10 mouse cellular contexts compared by ENCODE assay signal in the genomic region with DNA sequence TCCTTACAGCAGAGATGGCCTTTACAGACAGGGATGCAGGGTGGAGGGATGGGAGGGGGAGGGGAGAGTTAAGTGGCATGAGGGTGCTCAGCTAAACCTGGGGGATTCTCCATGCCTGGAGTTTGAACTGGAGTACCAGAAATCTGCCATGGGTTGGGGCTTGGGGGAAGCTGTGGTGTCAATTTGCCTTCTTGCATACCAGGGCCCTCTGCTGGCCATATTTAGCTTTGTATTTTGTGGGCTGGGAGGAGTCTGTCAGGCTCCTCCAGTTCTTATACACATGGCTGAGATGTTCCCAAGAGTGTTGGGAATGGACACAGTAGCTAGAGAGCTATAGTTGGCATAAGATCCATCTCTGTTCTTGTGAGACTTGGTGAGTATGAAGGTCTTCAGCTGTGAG. TPM values are rescaled to one million over a fixed set of nuclear protein-coding genes. Genes with fewer than 3 reads are reported as not detected.
DNase-seq lines count a peak whose midpoint lies in the region.
"Had no signal": no experiment of that assay in that cellular context is flagged by ENCODE, and none has a peak within 500 bp of the region (broad histone marks: within the 10 kb centered on the region; RNA-seq: fewer than 3 reads in every experiment).

No protein-coding gene starts in this region.

- peak; percentile 10 for DNase-seq in embryo, embryonic 11 days
- DNase-seq in embryo, embryonic 9.5 days (ENCODE audit: extremely low spot score): no peak
- DNase-seq in retina, postnatal 1 day: peak; percentile 11
- DNase-seq in retina, embryonic 14.5 days (ENCODE audit: low spot score): no peak
- peak; percentile 5 for DNase-seq in c-Kit-positive CD71-positive TER-119-negative erythroid progenitor cells, embryonic 14.5 days (ENCODE audit: low read depth)
- peak; percentile 23 for DNase-seq in thymus, postnatal 14 days
- no peak for DNase-seq in heart, postnatal 10 days
- DNase-seq in right cerebral cortex, postnatal 10 days (ENCODE audit: low spot score in 2 of 2): no peak
- DNase-seq: cerebellum, adult 18-20 months had no signal

- intact Hi-C loops in heart, postnatal 10 days (cut with DNase I): no loop called here

RNA-seq across cellular contexts. Expression of gene Gm21750, which starts 23.6 kb away (rescaled TPM):
- not detected for total RNA-seq in heart, postnatal 10 days (2021)
- total RNA-seq: left cerebral cortex, postnatal 36 days had no signal

Comparison
In these comparisons a context has a peak if more than half of its experiments do, and no peak if none do; other contexts are left out.
1. DNase-seq: peak in embryo, embryonic 11 days (single experiment), retina, postnatal 1 day (single experiment), c-Kit-positive CD71-positive TER-119-negative erythroid progenitor cells, embryonic 14.5 days (single experiment) and thymus, postnatal 14 days (single experiment); none in embryo, embryonic 9.5 days (single experiment), retina, embryonic 14.5 days (single experiment), heart, postnatal 10 days (0 of 2) and right cerebral cortex, postnatal 10 days (0 of 2).